In genomic region chr15:65592718-65593477, GRCm38 (mm10) we compare ENCODE assay signal across 9 mouse cellular contexts.
DNase-seq lines count a peak whose midpoint lies in the region; ATAC-seq and TF ChIP-seq lines count a peak whose summit lies in the region.
"Had no signal": no experiment of that assay in that cellular context is flagged by ENCODE, and none has a peak within 500 bp of the region (broad histone marks: within the 10 kb centered on the region; RNA-seq: fewer than 3 reads in every experiment).

No protein-coding gene starts in this region.

- no peaks in the 10 kb centered on the region for H3K27me3 ChIP-seq in heart, embryonic 12.5 days (replicated peaks)

- no peak overlapping the region for H3K4me2 ChIP-seq in heart, embryonic 12.5 days

- peak; percentile 1 to 19 for DNase-seq in heart, adult 18-20 months
- no peak for DNase-seq in heart, adult 8-10 months (ENCODE audit: low spot score)
- DNase-seq in cerebellum, postnatal 4 days (ENCODE audit: low spot score in 2 of 2), result peak; percentile 8 to 19
- peak; percentile 74 to 89 for DNase-seq in layer of hippocampus, adult 2 months (ENCODE audit: low spot score in 2 of 2)
- peak; percentile 70 for DNase-seq in retina, postnatal 1 day
- DNase-seq in T-cell, adult 2 months (ENCODE audit: low spot score), result no peak

- no peak for ATAC-seq in heart, embryonic 12.5 days (ENCODE audit: insufficient number of reproducible peaks, low FRiP score)
- no peak for ATAC-seq in megakaryocyte progenitor cell, adult 5-6 weeks (replicated peaks; ENCODE audit: poor library complexity)

- no peaks in the 10 kb centered on the region for H3K36me3 ChIP-seq in heart, embryonic 12.5 days

- no peak overlapping the region for H3K4me3 ChIP-seq in layer of hippocampus, adult 2 months
- H3K4me3 ChIP-seq in heart, embryonic 12.5 days, result no peak overlapping the region
- H3K4me3 ChIP-seq: myocyte had no signal

- peak overlapping the region; percentile 47 for H3K27ac ChIP-seq in layer of hippocampus, adult 2 months
- H3K27ac ChIP-seq in heart, embryonic 12.5 days (ENCODE audit: poor library complexity, severe bottlenecking), result no peak overlapping the region

- no peaks in the 10 kb centered on the region; the same call in 1 of the 2 replicates for H3K9me3 ChIP-seq in heart, embryonic 12.5 days (replicated peaks)

- no peaks in the 10 kb centered on the region for H3K4me1 ChIP-seq in heart, embryonic 12.5 days (replicated peaks)

- 76% methylated on average over 2 of the region's 2 CpGs for WGBS in heart, embryonic 12.5 days

- TF ChIP-seq CTCF in layer of hippocampus, adult 2 months (conservative IDR thresholded peaks at IDR 0.05), result peak; percentile 81

- H3K9ac ChIP-seq in heart, embryonic 12.5 days, result no peak overlapping the region

Comparison
In these comparisons a context has a peak if more than half of its experiments do, and no peak if none do; other contexts are left out.
1. DNase-seq: peak in heart, adult 18-20 months (2 of 2), cerebellum, postnatal 4 days (2 of 2), layer of hippocampus, adult 2 months (2 of 2) and retina, postnatal 1 day (single experiment); none in heart, adult 8-10 months (single experiment) and T-cell, adult 2 months (single experiment).